Mouse (Mus musculus): ENCODE measurements around the gene Eva1b. TPM values are rescaled to one million over a fixed set of nuclear protein-coding genes. Genes with fewer than 3 reads are reported as not detected.

Gene Eva1b
- total RNA-seq, 2 experiments from 2014 or later = 6.7 to 10.4 TPM

DNA sequence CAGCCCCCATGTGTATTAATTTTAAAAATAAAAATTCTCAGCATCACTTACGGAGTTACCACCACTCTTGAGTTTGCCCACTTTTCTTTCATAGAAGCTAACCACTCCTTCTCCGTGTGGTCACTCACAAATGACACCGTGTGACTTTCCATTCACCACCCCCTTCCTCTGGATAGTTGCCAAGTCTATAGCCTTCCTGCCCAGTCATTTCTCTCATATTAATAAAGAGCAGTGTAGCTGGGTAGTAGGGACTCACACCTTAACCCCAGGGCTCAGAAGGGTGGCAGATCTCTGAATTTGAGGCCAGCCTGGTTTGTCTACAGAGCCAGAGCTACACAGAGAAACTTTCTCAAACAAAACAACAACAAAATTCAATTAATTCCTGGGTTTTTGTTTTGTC, 49.9 kb downstream of the Eva1b start:
- no peak for DNase-seq (ENCODE audit: low spot score in 2 of 2)

Other genes with a start within 250 kb of the Eva1b start
- 1 to 10 TPM; 2.8 to 3.0 TPM for gene Csf3r, start 123.2 kb upstream of the Eva1b start, total RNA-seq (2021)
- 10 to 100 TPM; 53.6 to 55.7 TPM for gene Mrps15, start 100.8 kb upstream of the Eva1b start, total RNA-seq (2021)
- 10 to 100 TPM; 43.2 to 53.0 TPM for gene Oscp1, start 89.2 kb upstream of the Eva1b start, total RNA-seq (2021)
- gene Lsm10, start 51.1 kb upstream of the Eva1b start, total RNA-seq (2021) = 10 to 100 TPM; 15.6 TPM
- 10 to 100 TPM; 19.7 to 20.7 TPM for gene Stk40, start 43.8 kb upstream of the Eva1b start, total RNA-seq (2021)
- gene Sh3d21, start 15.7 kb downstream of the Eva1b start, total RNA-seq (2021) = 1 to 10 TPM; 1.0 to 1.1 TPM
- 100 to 1,000 TPM; 141 to 144 TPM for gene Thrap3, start 55.0 kb downstream of the Eva1b start, total RNA-seq (2021)
- 100 to 1,000 TPM; 204 to 206 TPM for gene Map7d1, start 108.6 kb downstream of the Eva1b start, total RNA-seq (2021)
- gene Trappc3, start 114.6 kb downstream of the Eva1b start, total RNA-seq (2021) = 10 to 100 TPM; 94.9 to 95.2 TPM
- 1 to 10 TPM; 1.6 to 3.6 TPM for gene Col8a2, start 139.0 kb downstream of the Eva1b start, total RNA-seq (2021)
- 10 to 100 TPM; 28.3 to 28.4 TPM for gene Adprhl2, start 174.0 kb downstream of the Eva1b start, total RNA-seq (2021)
- 1 to 10 TPM; 2.0 to 3.0 TPM for gene Tekt2, start 177.9 kb downstream of the Eva1b start, total RNA-seq (2021)